Mouse (Mus musculus) kidney, adult 2 months (tissue): Measurements from ENCODE around the gene Rnf44.

Source experiments
- CTCF ChIP-seq: fragments of 200-500 bp; conservative IDR thresholded peaks from 2 replicates; pipeline ENCODE4 v1.5.1; 2011; ENCODE audit warnings: low read depth, mild to moderate bottlenecking, control low read depth, low read length, moderate library complexity, mixed read lengths; ENCODE audit not compliant: insufficient read depth, insufficient read length
- POLR2A ChIP-seq: fragments of 200-500 bp; IDR thresholded peaks from one replicate; pipeline ENCODE4 v1.6.1; 2011; ENCODE audit warnings: low read depth, low read length, control low read depth

DNA sequence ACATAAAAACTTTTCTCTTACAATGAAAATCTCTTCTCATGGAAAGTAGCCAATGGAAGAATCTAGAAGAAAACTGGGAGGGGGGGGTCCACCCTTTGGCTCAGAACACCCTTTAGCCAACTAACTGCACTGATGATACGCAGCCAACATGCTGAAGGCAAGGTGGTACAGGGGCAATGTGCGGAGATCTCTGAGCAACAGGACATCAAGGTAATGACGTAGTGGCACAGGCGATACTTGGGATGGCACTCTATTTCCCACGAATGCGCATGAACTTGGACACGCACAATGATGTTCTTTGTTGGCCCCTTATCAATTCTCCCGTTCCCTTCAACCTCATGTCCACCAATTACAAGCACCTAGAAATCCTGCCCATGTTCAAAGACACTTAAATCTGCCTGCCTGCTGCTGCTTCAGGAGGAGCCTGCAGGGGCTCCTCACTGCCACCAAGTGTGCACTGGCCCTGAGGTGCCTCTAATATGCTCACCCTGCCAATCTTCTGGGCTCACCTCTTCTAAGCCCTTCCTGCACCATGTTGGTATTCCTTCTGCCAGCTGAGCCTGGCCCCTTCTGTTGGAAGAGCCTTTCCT is 3.5 kb downstream of the Rnf44 start:
- no peak for TF ChIP-seq POLR2A
- no peak for TF ChIP-seq CTCF
